Mouse (Mus musculus) activated CD4-positive, CD25-positive, alpha-beta regulatory T cell, adult 4 months (primary cell): ENCODE data around the gene Scfd2. TPM values are rescaled to one million over a fixed set of nuclear protein-coding genes. Genes with fewer than 3 reads are reported as not detected.

Experiments
- ATAC-seq: one replicate; pipeline ENCODE4 v1.8.0; 2017
- polyA plus RNA-seq, 2 experiments: library from polyadenylated mRNA; unstranded; fragments of 100-300 nt; shearing (Covaris generic); gene quantifications; one replicate each; pipeline ENCODE4 v1.2.1; 2017

The Scfd2 gene
- polyA plus RNA-seq, 2 experiments from 2014 or later: 18.7 to 19.3 TPM

DNA sequence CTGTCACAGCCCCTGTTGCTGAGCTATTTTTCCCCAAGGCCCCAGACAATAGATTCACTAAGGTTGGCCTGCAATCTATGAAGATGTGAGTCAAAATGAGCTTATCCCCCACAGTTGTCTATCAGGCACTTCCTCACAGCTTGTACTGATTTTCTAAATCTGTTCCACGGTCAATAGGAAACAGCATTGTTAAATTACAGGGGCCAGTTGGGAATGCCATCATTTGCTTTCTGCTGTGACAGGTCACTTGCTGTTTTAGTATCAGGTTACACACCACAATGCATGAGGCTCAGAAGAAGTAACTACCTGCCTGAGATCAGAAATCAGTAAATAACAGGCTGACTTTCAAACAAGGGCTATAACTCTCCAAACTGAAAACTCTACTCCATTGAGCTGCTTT lies 168.3 kb downstream of the Scfd2 start:
- ATAC-seq: no peak

GRCm38 (mm10) chr5:74361531-74361930 lies 170.0 kb downstream of the Scfd2 start:
- no peak for ATAC-seq

DNA sequence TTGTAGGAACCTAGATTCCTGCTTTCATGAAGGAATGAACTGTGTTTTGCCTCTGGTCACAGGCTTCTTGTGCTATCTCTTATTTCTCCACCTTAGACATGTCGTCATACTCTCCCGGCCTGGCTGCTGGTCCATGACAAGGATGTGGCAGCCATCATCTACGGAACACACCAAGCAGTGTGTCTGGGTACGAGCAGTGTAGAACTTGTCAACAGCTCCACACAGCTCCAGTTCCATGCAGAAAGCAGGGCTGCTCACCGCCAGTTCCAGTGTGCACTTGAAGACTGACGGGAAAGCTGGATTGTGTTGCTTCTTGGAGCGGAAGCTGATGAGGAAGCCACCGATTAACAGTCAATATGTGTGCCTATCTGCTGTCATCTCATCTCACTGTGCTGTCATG lies 173.5 kb downstream of the Scfd2 start:
- no peak for ATAC-seq

- ATAC-seq: no peak
These were observed 176.0 kb downstream of the Scfd2 start for GRCm38 (mm10) chr5:74355416-74356177.

- ATAC-seq: no peak
These were observed 180.7 kb downstream of the Scfd2 start for GRCm38 (mm10) chr5:74350909-74351308.

DNA sequence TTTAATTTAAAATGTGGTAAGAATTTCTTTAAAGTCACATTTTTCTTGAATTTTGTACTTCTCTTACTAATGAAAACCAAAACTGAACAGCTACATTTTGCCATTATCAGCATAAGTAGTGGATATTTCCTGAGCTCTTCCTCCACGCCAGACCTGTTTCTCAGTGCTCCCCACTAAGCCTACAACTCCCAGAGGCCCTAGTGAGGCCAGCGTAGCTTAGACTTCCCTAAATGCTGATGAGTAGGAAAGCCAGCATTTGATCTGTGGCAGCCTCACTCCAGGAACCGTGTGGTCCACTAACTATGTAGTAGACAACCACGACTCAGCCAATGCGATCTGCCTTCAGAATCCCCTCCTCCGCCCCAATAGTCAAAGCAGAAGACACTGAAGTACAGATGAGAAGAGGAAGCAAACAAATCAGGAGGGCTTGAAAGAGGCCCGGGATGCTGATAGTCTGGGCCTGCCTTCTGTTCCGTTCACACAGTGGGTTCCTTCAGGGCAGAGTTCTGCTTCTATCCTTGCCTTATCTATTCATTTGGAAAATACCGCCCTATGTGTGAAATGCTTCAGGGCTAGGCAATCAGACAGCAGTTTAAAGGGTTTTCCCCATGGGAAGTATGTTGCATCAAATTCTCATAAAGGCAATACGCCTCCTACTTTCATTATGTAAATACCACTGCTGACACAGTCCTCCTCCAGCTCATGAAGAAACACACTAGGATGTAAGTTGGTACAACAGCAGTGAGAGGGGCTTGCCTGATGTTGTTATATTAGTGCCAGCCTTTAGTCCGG lies 183.3 kb downstream of the Scfd2 start:
- ATAC-seq: peak; percentile 89

DNA sequence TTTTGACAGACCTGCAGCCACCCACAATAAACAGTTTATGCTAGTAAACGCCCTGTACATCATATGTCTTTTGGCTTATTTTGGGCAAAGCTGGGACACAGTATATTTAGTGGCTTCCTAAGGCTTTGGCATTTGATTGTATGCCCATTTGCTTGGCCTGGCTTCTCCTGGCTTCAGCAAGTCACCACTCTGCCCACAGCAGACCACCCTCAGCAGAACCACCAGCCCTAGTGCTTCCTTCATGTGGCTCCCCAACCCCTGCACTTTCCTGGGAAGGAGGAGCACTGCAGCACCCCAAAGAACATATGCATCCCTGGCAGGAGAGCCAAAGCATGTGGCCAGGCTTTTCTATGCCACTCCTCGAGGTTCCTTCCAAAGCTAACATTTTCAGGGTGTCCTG lies 188.5 kb downstream of the Scfd2 start:
- ATAC-seq: no peak

DNA sequence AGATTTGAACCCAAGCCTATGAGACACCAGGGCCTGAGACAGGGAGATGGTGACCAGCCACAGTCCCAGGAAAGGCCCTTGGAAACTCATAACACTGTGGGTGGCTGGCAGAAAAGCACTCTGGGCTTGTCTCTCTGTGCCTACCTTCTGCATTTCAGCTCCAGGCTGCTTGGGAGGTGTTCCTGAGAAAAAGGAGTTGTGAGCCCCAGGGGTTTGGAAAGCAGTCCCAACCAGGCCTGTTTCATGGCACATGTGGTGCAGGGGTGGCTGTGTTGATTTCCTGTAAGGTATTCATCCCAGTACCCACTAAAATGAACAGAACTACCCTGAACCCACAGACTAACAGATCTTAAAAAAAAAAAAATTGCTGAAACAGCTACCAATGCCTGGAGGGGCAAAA lies 189.0 kb downstream of the Scfd2 start:
- ATAC-seq: no peak

DNA sequence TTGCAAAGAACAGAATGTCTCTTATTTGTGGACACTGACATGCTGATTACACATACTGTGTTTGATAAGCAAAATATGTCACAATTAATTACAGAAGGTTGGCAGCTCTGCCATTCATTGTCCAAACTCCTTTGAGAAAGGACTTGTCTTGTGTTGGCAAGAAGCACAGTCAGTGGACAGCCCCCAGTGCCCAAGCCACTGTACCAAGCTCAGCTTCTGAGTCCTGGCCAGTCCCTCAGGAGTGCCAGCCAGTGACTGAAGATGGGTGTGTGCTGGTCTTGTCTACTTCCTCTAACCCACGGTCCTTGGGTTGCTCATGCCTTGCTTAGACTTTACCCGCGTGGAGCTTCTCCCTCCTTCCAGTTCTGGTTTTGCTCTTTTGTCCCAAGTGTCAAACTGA lies 194.1 kb downstream of the Scfd2 start:
- no peak for ATAC-seq

DNA sequence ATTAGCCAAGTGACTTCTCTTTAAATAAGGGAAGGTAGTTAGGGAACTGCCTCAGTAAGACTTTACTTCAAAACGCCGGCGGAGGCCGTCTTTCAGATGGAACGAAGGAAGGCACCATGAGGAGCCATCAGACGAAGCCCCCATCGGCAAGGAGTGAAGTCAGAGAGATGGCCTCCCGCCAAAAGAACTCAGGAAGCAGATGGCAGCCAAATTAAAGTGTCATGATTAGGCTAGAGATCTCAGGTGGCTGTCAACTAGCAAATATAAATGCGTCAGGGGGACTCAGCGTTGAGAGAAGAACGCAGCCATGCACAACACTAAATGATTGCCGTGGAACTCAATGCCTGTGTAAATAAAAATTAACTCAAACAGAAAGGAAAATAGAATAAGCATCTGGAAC lies 194.8 kb downstream of the Scfd2 start:
- no peak for ATAC-seq

DNA sequence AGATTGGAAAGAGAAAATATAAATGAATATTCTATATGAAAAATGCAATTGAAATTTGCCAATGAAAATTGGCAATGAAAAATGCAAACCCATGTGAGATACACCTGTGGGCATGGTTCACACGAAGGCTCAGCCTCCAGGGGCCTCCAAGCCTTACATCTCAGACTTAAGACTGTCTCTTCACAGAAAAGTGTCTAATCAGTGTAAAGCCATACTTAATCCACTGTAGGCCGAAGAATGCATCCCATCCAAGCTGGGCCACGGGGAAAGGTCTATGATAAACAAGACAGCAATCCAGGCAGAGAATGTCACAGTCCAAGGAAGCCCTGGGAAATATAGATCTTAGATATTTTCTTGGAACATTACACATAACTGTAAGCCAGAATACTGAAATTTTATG lies 198.3 kb downstream of the Scfd2 start:
- no peak for ATAC-seq

DNA sequence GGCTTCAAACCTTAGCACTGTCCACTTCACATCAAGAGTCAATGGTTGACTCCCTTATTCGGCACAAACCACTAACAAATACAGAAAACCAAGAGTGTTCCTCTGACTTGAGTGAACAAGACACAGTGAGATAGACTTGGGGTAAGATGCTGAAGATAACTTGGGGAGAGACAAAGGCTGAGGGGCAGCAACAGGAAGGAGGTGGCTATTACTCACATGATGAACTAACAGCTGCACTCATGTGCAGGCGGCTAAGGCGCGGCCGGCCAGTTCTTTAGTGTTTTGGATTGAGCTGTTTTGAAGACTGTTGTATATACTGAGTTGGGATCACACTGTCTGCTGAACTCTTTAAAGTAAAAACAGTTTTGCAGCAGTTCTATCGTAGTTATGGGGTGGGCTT lies 205.3 kb downstream of the Scfd2 start:
- ATAC-seq: no peak

DNA sequence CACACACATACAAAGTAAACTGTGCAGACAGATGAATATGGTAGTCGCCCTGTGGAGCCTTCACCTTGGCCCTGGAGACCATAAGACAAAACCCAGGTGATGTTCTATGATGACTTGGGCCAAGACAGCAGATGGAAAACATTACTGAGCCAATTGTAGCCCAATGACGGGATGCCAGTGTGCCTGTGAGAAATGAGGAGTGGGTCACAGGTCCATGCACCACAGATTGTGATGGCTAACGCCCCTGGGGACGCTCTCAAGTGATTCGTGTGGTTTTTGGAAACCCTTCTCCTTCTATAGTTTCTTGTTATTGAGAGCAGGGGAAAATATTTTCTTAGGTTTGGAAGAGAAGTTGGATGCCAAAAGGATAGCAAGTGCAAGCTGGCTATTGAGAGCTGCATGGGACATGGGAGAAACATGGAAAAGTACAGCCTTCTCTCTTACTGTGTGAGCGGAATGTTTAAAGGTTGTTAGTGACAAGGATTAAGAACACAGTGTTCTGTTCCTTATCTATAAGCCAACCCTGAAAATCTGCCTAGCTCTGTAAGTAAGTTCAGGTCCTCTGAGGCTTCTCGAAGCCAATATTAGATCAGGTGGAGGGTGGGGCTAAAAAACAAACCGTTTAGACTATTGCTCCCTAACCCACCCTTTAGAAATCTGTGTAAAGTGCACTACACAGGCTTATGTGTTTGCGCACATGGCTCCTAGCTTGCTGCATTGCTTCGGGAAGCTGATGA lies 210.4 kb downstream of the Scfd2 start:
- ATAC-seq: no peak

DNA sequence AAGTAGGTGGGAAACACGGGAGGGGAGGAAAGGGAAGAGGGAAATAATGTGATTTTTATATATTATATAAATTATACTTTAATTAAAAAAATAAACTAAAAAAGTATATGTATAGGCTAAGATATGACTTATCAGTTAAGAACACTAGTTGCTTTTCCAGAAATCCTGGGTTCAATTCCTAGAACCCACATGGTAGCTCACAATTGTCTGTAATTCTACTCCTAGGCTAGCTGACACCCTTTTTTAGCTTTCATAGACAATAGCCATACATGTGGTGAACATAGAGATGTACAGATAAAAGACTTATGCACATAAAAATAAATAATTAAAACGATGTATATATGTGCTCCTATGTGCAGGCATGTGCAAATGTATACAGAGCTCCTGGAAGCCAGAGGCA lies 212.0 kb downstream of the Scfd2 start:
- no peak for ATAC-seq

GRCm38 (mm10) chr5:74317174-74317573 lies 214.4 kb downstream of the Scfd2 start:
- ATAC-seq: no peak

DNA sequence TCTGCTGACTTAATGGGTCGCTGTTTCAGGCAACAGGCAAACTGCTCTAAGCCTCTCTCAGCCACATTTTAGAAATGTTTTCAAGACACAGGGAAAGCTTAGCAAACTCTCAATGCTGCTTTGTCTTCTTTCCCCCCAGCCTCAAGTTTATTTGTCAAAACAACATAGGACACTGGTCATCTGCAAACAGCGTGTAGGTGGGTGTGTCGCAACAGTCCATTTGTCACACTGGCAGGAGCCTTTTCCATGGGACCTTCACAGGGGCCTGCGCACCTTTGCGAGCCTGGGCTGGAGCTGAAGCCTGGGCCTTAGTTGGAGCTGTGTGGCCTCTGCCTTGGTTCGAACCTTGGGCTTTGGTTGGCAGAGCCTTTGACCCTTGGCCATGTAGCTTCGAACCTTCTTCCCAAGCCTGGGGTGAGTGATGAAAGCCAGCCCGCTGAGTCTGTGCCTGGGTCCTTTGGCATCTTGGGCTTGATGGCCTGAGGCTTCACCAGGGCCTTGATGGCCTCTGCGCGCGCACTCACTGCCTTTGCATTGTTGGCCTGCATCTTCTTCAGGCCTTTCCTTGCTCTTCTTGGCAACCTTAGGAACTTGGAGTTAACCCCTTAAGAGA lies 215.1 kb downstream of the Scfd2 start:
- ATAC-seq: no peak

GRCm38 (mm10) chr5:74315471-74316245 lies 215.9 kb downstream of the Scfd2 start:
- ATAC-seq: no peak

DNA sequence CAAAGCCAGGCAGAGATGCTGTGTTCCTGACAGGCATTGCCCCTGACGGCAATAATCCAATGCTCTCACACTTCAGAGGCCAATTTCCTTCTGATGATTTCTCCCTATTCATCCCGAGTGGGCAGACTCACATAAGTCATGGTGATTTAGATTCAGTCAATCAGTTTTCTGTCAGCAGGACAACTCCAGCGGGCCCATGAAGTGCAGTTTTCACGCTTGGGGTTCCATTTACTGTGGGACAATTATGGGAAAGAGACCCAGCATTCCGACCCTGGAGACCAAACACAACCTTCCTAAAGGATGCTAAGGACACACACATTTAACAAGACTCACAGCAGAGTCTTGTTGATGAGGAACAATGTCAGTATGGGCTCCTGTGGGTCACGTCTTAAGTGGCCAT lies 217.1 kb downstream of the Scfd2 start:
- ATAC-seq: no peak

DNA sequence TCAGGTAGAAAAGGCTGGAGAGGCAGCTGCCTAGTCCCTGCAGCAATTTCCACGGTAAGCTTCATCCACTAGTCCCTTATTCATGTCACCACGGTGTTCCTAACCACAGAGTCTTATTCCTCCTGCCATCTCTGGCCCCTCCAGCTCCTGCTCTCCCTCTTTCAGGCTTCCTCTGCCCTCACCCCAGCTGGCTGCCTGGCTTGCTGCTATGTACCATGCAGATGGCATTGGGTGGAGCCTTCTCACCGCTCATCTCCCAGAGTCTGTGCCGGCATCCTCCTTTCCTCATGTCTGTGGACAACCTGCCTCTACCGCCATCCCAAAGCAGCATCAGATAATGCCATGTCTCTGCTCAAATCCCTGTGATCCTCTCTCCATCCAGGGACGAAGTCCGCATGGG lies 218.0 kb downstream of the Scfd2 start:
- no peak for ATAC-seq

GRCm38 (mm10) chr5:74311865-74312264 lies 219.7 kb downstream of the Scfd2 start:
- no peak for ATAC-seq

DNA sequence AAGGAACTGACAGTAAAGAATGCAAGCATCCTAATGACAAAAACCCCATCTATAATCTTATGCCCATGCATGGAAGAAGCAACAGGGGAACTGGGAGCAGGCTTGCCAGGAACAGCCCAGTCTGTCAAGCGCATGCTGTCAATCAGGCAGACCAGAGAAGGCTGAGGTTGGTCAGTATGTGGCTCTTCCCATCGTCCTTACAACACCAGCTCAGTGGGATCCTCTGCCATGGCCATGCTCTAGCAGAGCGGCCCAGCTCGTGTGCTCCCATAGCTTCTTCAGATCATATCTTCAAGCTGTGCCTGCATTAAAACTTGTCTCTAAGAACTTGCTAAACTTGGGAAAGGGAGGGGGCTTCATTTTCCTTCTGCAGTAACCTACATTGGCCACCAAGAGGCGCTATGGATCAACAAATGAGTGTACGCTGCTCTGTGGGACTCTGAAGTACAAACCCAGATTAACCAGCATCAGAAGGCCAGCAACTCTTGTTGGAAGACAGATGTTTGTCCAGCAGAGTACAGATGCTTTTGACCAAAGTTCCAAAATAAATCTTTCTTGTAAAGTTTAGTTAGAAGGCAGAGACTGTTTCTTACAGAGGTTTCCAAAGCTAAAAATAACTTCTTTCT lies 220.2 kb downstream of the Scfd2 start:
- ATAC-seq: no peak

- no peak for ATAC-seq
These were observed 221.5 kb downstream of the Scfd2 start for GRCm38 (mm10) chr5:74310101-74310500.
